Mouse (Mus musculus) common myeloid progenitor, adult 5-6 weeks (primary cell): ENCODE results near the gene Krtap4-6. TPM values are rescaled to one million over a fixed set of nuclear protein-coding genes. Genes with fewer than 3 reads are reported as not detected.

Experiments
- total RNA-seq: library from RNA; stranded (forward); fragments of 200-1000, 187-1606 nt; gene quantifications from 2 replicates; pipeline ENCODE4 v1.2.3, GENCODE M21; 2017

Gene Krtap4-6
- total RNA-seq, 1 experiment from 2014 or later, result not detected

Other genes starting within 250 kb of the Krtap4-6 start
- not detected in 2 replicates for gene Krt12, start 243.7 kb downstream of the Krtap4-6 start, total RNA-seq
- not detected in 2 replicates for gene Krt20, start 227.8 kb downstream of the Krtap4-6 start, total RNA-seq
- gene Krt23, start 172.8 kb downstream of the Krtap4-6 start, total RNA-seq, result not detected in 2 replicates
- not detected in 2 replicates for gene Krt39, start 144.6 kb downstream of the Krtap4-6 start, total RNA-seq
- gene Krt40, start 122.8 kb downstream of the Krtap4-6 start, total RNA-seq, result not detected in 2 replicates
- not detected in 2 replicates for gene Krtap3-3, start 115.1 kb downstream of the Krtap4-6 start, total RNA-seq
- gene Krtap3-2, start 109.1 kb downstream of the Krtap4-6 start, total RNA-seq, result not detected in 2 replicates
- not detected in 2 replicates for gene Gm11939, start 106.5 kb downstream of the Krtap4-6 start, total RNA-seq
- not detected in 2 replicates for gene Krtap3-1, start 99.3 kb downstream of the Krtap4-6 start, total RNA-seq
- not detected in 2 replicates for gene Krtap1-5, start 84.9 kb downstream of the Krtap4-6 start, total RNA-seq
- not detected in 2 replicates for gene Krtap1-4, start 82.3 kb downstream of the Krtap4-6 start, total RNA-seq
- not detected in 2 replicates for gene Krtap1-3, start 74.6 kb downstream of the Krtap4-6 start, total RNA-seq
- gene Krtap9-3, start 67.9 kb downstream of the Krtap4-6 start, total RNA-seq, result not detected in 2 replicates
- gene Gm11938, start 62.7 kb downstream of the Krtap4-6 start, total RNA-seq, result not detected in 2 replicates
- not detected in 2 replicates for gene Gm11937, start 55.8 kb downstream of the Krtap4-6 start, total RNA-seq
- not detected in 2 replicates for gene Krtap2-4, start 51.1 kb downstream of the Krtap4-6 start, total RNA-seq
- gene Gm11562, start 45.5 kb downstream of the Krtap4-6 start, total RNA-seq, result not detected in 2 replicates
- not detected in 2 replicates for gene Krtap4-1, start 37.7 kb downstream of the Krtap4-6 start, total RNA-seq
- gene Krtap4-2, start 30.9 kb downstream of the Krtap4-6 start, total RNA-seq, result not detected in 2 replicates
- gene Krtap4-7, start 21.9 kb downstream of the Krtap4-6 start, total RNA-seq, result not detected in 2 replicates
- not detected in 2 replicates for gene Gm11555, start 15.7 kb downstream of the Krtap4-6 start, total RNA-seq
- not detected in 2 replicates for gene Gm11563, start 7.0 kb downstream of the Krtap4-6 start, total RNA-seq
- not detected in 2 replicates for gene Gm14190, start 24.8 kb upstream of the Krtap4-6 start, total RNA-seq
- not detected in 2 replicates for gene Gm14180, start 68.3 kb upstream of the Krtap4-6 start, total RNA-seq
- not detected in 2 replicates for gene Gm11595, start 107.0 kb upstream of the Krtap4-6 start, total RNA-seq
- not detected in 2 replicates for gene Krtap4-8, start 114.7 kb upstream of the Krtap4-6 start, total RNA-seq
- gene Krtap4-9, start 119.2 kb upstream of the Krtap4-6 start, total RNA-seq, result not detected in 2 replicates
- not detected in 2 replicates for gene Gm11596, start 127.5 kb upstream of the Krtap4-6 start, total RNA-seq
- not detected in 2 replicates for gene Gm11569, start 133.0 kb upstream of the Krtap4-6 start, total RNA-seq
- gene Gm11554, start 138.5 kb upstream of the Krtap4-6 start, total RNA-seq, result not detected in 2 replicates
- gene Krtap4-13, start 143.9 kb upstream of the Krtap4-6 start, total RNA-seq, result not detected in 2 replicates
- not detected in 2 replicates for gene Gm11564, start 149.7 kb upstream of the Krtap4-6 start, total RNA-seq
- not detected in 2 replicates for gene 2300003K06Rik, start 172.1 kb upstream of the Krtap4-6 start, total RNA-seq
- not detected in 2 replicates for gene Krtap4-16, start 185.6 kb upstream of the Krtap4-6 start, total RNA-seq
- gene Gm11568, start 192.0 kb upstream of the Krtap4-6 start, total RNA-seq, result not detected in 2 replicates
- not detected in 2 replicates for gene Gm11559, start 198.5 kb upstream of the Krtap4-6 start, total RNA-seq
- not detected in 2 replicates for gene Krtap9-1, start 207.4 kb upstream of the Krtap4-6 start, total RNA-seq
- not detected in 2 replicates for gene Gm11567, start 213.2 kb upstream of the Krtap4-6 start, total RNA-seq
- not detected in 2 replicates for gene Krtap31-1, start 242.0 kb upstream of the Krtap4-6 start, total RNA-seq
- not detected in 2 replicates for gene Gm11565, start 248.8 kb upstream of the Krtap4-6 start, total RNA-seq